Mouse (Mus musculus) lung, postnatal 25 days (tissue): Measurements from ENCODE around the gene Gm10337.

ENCODE experiments used
- DNase-seq: peaks from one replicate; pipeline ENCODE4 v3.0.0; 2022; ENCODE audit warnings: low spot score

Gm10337 gene

DNA sequence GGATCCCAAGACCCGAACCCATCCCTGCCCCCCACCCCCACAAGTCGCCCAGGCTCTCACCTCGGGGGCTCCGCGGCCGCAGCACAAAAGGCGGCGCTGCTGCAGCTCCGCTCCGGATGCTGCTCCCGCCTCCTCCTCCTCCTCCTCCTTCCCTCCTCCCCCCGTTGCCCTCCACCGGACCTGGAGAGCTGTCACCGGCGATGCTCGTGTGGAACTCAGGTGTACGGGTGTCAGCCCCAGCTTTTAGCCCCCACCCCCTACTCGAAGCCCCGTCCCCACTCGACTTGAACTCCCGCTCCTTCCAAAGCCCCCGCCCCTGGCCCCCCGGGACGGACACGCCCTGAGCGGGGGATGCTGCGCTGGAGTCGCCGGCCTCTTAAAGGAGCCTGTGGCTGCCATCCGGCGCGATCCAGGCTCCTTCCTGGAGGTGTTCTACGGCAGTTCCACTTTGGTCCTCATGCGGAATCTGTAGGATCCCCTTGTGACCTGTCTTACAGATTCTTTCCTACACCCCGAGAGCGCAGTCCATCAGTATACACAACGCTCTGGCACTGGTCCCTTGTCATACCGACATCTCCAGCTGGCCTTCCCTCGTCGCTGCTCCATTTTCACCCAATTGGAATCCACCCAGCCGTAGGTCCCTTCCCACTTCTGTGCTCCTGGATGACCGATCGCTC is 13.3 kb downstream of the Gm10337 start, which contains the start of gene Map3k12:
Map3k12 (minus strand) TSS at position 337 of the 677 bp plus-strand sequence.
- DNase-seq, result peak; percentile 56

DNA sequence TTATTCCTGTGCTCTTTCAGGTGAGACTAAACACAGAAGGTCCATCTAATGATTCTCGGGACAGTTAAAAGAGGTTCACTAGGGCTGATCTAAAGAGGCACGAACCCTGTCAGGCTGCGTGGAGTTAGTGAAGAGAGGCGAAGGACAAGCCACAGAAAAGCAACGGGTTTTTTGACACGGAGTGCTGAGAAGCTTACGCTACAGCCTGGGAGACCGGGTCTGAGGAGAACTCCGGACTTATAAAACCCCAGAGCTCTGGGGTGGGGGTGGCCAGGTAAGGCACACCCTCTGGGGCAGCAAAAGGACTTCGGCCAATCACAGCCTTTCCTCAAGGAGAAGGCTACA is 14.1 kb downstream of the Gm10337 start:
- DNase-seq, result no peak

DNA sequence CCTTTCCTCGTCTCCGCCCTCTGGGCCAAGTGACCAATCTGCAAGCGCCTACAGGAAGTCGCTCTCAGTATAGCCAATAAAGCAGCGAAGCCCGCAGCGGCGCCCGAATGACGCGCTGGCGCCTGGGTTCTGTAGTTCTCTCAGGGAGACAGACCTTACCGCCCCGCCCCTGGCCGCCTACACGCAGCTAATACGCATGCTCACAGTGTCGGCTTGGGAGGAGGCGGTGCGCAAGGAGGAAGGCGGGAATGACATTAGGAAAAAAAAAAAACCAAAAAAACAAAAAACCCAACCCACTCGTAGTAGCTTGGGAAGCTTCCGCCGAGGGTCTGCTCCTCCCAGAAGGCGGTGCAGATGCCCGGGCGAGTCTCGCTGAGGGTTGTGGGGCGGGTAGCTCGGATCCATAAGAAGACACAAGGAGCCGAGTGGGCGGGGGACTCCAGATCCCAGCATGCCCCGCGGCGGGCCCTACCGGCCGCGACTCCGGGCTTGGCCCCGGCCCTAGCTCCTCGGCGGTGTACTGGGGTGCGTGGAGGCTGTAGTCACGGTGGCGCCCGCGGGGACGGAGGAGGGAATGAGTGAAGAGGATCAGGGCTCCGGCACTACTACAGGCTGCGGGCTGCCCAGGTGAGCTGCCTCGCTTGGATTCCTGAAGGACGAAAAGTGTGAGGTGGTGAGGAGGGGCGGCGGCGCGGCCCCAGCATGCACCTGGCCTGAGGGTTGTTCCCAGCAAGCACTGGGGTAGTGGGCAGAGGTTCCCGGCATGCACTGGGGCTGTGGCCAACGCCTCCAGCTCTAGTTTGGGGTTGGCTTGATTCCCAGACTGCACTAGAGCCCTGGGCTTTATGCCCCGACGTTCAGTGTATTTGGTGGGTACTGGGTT is 14.7 kb downstream of the Gm10337 start, which contains the start of gene Tarbp2:
Tarbp2 (plus strand) TSS at position 217 of the 883 bp plus-strand sequence.
- peak; percentile 100 for DNase-seq

DNA sequence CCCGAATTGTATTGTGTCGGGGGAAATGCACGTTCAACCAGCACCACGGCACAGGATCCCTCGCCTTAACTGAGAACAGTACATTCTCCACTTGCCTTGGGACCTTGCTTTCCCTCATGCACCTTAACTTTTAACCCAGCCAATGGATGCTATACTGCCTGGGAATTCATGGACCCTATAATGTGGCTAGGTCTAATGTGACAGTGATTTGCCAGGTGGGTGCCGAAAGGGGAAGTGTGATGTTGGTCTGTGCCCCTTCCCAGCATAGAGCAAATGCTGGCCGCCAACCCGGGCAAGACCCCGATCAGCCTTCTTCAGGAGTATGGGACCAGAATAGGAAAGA is 15.3 kb downstream of the Gm10337 start:
- DNase-seq, result no peak

DNA sequence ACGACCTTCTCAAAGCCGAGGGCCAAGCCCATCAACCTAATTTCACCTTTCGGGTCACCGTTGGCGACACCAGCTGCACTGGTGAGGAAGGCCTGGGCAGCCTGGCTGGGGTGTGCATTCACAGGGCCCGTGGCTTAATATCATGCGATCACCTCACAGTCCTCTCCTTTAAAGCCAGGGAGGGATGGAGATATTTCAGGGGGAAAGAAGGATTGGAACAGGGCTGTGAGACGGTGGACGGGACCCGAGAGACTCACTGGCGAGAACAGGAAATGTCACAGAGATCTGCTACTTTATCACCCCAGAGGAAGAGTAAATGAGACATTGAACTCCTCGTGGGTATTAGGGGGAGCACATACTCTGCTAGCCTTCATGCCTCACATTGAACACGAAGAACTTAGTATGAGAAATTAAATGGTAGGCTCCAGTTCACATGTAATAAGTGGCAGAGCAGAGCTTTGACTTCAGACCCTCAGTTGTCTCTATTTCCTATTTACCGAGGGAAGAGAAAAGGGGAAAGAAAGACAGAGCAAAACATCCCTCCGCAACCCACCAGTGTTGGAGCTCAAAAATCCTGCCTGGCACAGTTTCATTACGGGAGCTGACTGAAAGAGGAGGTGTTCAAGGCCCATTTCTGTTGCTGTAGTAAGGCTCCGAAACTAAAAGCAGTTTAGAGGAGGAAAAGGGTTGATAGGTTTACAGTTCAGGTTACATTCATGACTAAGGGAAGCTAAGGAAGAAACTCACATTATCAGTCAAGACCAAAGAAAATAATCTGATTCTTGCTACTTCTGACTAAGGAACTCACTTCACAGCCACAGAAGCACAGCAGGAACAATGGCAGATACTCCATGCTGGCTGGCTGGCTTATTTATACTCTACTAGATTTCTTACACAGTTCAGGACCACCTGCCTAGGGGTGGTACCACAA is 16.0 kb downstream of the Gm10337 start:
- DNase-seq, result no peak

DNA sequence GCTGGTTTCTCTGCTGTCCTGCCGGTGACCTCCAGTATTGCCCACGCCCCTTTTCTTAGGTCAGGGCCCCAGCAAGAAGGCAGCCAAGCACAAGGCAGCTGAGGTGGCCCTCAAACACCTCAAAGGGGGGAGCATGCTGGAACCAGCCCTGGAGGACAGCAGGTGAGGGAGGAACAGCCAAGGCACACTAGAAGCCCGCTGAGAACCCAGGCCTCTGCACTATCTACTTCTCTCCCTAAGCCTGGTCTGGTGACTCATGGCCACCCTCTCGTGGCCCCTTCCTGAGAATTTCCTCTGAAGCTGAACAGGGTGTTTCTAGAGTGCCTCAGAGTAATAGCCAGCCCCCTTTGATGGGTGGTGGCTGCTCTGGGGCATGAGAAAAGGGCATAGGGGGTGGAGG is 16.9 kb downstream of the Gm10337 start:
- no peak for DNase-seq

DNA sequence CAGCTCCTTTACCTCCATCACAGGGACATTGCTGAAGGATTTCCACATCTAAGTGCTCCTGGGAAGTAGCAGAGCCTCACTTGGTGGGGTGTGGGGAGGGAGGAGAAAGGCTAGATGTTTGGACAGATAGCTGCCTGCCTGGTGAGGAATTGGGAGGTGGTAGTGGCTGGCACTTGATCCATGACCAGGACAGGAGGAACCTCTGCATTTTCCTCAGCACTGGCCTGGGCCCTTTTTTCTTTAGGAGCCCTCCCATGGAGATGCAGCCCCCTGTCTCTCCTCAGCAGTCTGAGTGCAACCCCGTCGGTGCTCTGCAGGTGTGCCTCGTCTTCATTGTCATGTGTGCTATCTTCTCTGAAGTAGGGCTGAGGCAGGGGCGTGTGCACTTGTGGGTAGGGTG is 18.0 kb downstream of the Gm10337 start:
- no peak for DNase-seq

DNA sequence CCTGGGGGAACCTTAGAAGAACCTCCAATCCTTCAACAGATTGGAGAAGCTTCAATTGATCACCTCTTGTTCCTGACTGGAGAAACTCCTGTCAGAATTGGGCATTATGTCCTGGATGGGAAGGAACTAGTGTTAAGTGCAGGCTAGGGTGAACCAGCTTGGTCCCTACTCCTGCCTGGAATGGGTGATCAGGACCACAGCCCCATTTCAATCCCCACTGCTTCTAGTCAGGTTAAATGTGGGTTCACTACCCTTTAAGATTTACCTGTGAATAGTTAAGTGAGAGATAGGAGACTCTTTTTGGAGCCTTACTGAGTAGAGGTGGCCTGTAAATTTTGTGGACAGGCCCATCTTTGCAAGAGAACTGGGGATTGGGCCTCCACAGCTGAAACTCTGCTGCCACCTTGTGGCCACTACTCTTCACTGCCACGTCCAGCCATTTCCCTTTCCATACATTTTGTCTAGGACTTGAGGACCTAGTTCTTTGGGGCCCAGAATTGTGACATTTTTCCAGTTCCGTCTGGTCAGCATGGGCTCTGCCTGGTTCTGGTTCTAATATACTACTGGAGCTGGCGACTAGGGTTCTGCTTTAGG is 21.5 kb downstream of the Gm10337 start, which contains the start of gene Npff:
Npff (minus strand) TSS at position 51 of the 594 bp plus-strand sequence.
- DNase-seq, result peak; percentile 73

DNA sequence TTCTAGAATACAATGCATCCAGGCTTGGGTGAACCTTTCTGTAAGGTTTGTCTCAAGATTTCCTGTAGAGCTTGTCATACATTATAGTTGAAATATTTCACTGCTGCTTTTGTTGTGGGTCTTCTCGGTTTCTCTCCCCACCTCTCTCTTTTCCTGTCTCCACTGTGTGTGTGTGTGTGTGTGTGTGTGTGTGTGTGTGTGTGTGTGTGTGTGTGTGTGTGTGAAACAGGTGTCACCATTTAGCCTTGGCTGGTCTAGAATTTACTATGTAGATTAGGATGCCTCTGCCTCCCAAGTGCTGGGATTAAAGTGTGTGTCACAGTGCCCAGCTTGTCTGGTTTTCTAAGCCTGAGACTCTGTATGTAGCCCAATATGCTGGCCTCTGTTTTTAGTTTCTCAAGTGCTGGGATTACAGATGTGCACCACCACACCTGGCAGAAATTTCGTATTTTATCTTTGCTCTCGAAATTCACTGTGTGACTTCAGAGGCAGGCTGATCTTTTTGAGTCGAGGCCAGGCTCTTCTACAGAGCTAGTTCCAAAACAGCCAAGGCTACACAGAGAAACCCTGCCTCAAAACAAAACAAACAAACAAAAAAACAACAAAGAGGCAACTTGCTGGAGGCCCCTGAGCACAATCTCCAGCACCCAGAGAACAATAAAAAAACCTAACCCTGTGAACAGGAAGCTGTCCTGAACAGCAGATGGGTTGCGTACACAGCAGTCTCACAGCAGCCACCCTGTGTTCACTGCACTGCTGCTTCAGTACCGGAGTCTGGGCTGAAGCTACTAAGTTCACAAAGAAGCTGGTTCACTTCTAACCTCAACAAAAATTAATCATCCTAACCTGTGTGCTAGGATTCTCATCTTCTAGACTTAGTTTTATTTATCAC is 22.8 kb downstream of the Gm10337 start:
- no peak for DNase-seq

DNA sequence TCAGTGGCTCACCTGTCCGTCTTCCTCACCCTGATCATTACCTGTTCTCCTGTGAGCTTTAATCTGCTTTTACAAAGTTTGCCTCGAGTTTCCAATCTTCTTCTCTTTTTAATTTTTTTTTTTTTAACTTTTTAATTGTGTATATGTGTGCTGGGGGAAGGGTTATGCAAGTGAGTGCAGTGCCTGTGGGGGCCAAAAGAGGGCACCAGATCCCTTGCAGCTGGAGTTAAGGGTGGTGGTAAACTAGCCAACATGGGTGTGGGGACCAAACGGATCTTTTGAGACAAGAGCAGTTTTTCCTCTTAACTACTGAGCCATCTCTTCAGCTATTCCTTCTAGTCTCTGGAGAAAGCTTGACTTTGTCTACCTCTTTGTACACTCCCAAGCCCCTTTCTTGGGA is 24.4 kb downstream of the Gm10337 start:
- no peak for DNase-seq

DNA sequence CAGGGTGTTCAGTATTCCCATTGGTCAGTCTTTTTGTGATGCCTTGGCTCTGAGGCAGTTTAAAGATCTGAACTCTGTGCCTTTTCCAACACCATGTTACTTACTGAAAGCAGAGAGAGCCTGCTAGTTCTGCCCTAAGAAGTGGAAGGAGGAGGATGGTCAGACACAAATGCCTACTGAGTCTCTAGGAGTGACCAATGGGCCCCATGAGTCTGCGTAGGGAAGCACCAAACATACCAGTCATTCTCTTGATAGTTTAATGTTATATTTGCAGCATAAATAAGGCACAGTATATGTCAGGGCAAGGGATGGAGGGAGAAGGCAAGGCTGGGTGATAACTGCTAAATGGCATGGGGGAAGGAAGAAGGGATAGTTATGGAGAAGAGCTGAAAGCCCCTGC is 24.9 kb downstream of the Gm10337 start:
- no peak for DNase-seq

DNA sequence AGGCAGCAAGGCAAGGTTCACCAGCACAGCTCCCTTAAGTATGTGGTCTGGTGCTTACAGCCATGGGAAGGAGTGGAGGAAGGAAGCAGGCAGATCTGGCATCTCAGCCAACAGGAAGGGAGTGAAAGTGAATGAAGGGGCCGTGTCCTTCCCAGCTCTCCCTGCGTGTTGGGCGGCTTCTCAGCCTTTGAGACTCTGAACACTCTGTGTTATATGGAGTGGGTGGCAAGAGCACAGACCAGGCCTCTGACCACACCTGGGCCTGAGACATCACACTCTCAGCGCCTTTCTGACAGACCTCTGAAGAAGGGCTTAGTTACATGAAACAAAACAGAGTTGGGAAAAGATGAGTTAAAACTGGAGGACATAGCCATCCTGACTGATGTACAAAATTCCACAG is 27.0 kb downstream of the Gm10337 start:
- DNase-seq, result no peak

DNA sequence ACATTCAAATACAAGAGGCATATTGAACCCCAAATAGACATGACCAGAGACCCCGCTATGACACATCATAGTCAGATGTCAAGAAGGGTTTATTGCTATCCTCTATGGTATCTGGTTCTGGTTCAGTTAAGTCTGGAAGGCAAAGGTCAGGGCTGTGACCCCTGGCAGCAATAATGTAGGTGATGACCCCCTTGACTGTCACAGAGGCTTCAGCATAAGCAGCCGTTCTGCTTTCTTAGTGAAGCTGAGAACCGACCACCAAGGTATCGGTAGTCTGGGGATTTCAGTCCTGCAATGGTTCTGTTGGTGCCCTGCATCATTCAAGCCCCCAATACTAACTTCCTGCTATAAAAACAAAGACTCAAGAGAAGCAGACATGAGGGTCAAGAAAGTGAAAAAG is 28.1 kb downstream of the Gm10337 start:
- DNase-seq, result no peak

DNA sequence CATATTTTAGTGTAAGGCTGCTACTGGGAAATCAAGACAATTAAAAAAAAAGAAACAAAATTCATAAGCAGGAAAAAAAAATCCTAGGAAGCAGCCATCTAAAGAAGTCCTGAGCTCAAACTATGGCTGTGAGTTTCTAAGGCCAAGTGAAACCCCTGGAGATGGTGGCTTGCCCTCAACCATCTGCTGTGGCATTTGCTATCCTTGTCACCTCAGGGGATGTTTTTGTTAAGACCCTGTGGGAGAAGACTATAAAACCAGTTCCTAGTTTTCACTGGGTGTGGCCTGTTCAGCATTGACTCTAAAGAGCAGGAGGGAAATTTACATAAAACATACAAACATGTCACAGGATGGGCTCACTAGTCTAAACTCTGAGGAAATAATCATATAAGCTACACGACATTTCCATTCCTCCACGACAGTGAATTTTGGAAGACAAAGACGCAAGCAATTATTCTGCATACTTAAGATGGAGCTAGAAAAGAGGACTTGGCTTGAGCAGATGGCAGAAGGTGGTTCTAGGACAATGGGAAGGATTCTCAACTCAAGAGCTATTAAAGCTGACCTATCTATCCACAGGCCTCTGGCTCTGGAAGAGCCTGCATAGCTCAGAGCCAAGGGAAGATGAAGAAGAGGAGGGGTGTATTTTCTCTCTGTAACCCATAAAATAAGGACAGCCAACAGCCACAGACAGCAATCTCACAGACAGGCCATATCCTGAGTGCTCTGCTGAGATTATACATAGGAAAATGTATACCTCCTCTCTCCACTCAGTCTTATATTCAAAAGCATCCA is 28.8 kb downstream of the Gm10337 start:
- DNase-seq, result no peak

DNA sequence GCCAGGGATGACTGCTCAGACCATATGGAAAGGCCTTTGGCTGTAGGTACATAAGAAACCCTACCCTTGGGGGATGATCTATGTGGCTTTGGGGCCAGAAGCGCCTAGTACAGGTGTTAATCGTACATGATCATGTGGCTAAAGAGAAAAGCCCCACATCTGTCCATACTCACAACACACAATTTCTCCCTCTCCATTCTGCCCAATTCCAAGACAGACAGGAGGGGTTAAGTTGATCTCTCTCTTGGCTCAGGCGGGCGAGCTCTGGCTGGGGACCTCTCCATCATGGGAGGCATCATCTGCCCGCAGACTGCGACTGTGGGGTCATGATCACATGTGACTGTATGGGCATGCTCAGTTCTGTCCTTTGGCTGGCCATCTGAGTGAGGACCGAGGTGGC is 30.4 kb downstream of the Gm10337 start:
- DNase-seq, result no peak

DNA sequence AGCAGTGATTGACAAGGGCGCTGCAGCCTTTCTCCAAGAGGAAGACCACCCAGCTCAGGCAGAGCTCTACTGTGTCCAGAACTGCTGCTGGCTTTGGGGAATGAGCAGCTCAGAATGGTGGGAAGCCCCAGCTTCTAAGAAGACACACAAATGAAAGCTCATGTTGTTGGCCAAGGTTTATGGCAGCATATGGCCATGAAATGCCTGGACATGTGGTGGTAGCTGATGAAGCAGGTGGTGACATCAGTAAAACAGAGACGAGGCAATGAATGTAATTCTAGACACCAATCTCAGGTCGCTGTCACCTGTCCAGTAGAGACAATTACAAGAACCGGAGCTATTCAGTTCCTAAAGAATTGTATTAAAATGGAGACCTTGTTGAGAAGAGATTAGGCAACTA is 41.3 kb downstream of the Gm10337 start:
- no peak for DNase-seq

DNA sequence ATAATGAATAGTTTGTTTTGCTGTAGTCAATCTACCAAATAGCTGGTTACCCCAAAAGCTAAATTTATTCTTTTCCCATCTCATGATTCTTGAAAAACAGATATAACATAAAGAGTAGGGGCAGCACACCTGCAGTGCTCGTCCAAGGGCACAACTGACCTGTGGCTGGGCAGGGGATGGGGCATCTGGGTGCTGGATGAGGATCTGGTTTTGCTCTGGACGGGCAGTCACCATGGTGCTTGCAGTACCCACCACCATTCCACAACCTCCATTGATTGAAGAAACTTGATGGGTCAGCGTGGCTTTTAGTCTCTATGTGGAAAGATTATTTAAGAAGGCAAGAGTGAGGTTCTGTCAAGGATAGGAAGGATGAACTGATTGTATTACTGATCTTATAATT is 42.7 kb downstream of the Gm10337 start:
- no peak for DNase-seq

DNA sequence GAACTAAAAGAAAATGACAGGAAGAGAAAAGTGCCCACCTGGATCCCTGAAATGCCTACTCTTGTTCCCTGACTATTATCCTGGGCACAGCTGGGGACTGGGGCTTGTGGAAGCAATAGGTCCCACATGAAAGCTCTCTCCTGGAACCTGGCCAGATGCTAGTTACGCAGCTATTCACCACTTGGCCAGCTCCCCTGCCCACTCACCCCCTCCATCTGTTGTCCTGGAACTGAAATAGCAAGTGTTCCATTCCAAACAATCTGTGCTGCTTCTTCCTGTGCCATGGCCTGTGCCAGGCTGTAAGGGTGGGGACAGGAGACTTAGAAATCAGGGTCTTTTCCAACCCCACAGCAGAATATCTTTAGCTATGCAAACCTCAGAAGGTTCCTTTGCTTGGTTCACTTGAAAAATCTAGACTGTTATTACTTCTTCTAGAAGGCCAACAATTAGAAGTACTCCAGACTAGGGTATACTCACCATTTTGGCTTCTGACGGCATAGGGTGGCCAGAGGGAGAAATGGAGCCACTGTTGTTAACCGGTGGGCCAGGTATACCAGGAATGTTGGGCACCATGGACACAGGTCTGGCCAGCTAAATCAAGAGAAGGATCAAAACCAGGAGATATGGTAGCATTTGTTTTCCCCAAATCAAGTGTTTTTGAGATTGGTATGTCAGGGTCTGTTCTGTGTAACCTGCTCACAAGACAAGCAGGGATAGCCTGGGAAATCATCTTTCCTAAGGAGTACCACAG is 43.3 kb downstream of the Gm10337 start:
- peak; percentile 69 for DNase-seq

DNA sequence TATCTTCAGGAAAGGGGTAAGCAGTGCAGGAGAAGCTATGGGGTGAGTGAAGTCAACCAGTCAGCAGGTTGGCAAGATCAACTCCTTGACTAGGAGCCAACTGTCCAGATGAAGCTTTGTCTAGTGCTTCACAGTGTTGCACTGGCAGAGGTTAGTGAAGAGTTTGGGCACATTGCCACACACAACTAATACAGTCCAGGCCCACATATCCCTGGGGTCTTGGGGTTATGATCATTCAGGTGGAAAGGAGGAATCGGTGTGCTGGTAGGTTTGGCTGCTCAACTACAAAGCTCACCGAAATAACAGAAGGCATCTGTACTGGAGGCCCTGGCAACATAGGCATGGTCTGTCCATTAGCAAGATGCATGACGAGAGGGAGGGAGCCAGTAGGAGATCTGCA is 44.0 kb downstream of the Gm10337 start:
- DNase-seq, result no peak
